Mouse (Mus musculus): ENCODE data around the gene Rpp25. TPM values are rescaled to one million over a fixed set of nuclear protein-coding genes. Genes with fewer than 3 reads are reported as not detected.

The Rpp25 gene
- polyA plus RNA-seq (2014; fragmentation: Illumina TruSeq; extraction: RNeasy Lipid Tissue Mini Kit (QIAGEN cat#74804); ENCODE audit: low read depth, low replicate concordance) = 4.1 TPM

GRCm38 (mm10) chr9:57503622-57504380 is at the start of gene Rpp25:
Gene Rpp25, plus strand, starts transcription at chr9:57504026.

DNA sequence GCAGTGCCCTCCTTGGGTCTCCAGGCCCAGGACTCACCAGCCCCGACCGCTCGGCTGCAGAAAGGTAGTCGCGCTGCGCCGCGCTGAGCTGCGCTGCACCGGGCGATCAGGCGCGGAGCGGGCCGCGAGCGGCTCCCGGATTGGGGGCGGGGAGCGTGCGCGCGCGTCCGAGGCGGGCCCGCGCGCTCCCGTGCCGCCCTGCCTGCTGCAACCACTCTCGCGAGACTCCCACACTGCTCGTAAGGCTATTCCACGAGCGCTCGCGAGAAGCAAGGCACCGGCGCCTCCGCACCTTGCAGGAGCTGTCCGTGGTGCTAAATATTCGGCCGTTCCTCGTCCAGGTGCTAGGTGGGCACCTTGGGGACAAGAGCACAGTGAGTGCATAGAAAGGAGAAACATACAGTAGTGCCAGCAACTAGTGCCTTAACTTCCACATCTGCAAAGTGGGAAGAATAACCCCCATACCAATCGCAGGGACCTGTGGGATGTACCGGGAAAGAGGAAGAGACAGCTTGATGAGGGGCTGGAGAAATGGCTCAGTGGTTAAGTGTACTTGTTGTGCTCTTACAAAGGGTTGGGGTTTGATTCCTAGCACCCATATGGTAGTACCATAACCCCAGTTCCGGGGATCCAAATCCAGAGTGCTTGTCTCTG is 35.8 kb upstream of the Rpp25 start, which contains the start of gene Scamp5:
Scamp5 (minus strand) TSS at position 165 of the 654 bp plus-strand sequence.

GRCm38 (mm10) chr9:57521056-57521911 is 17.5 kb downstream of the Rpp25 start, which contains the start of gene Cox5a:
Gene Cox5a, plus strand, starts transcription at chr9:57521274.

DNA sequence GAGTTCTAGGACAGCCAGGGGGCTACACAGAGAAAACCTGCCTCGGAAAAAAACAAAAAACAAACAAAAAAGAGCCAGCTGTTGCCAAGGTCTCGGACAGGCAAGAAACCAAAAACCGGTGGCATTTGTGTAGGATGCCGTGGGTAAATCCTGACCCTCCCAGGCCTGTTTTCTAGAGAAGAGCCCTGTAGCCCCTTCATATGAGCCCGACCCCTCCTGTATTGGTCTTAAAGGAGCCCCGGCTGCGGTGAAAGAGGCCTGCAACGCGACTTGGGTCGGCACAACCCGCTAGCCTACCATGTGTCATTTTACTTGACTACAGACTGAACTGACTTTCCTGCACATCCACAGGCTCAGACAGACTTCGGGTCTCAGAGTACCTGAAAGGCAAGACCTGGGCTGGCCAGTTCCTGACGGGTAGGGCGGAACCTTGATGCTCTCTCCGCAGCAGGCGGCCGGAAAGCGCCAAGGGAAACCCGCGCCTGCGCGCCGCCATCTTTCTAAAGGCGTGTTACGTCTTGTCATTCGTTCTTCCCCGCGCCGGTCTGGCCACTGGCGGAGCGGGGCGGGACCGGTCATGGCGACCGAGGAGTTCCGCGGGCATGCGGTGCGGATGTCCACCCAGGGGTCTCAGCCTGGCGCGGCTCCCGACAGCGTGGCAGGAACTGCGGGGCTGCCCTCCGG is 33.4 kb downstream of the Rpp25 start, which contains the start of gene Fam219b:
Fam219b (plus strand) TSS at position 485 of the 684 bp plus-strand sequence.

GRCm38 (mm10) chr9:57552139-57552887 is 48.5 kb downstream of the Rpp25 start, which contains the start of gene Mpi:
Gene Mpi, minus strand, starts transcription at chr9:57552763.

Other genes starting within 250 kb of the Rpp25 start
- 4.6 TPM for gene 1700017B05Rik, start 241.4 kb upstream of the Rpp25 start, polyA plus RNA-seq (2014; fragmentation: Illumina TruSeq; extraction: RNeasy Lipid Tissue Mini Kit (QIAGEN cat#74804); ENCODE audit: low read depth, low replicate concordance)
- gene Ppcdc, start 63.9 kb upstream of the Rpp25 start, polyA plus RNA-seq (2014; fragmentation: Illumina TruSeq; extraction: RNeasy Lipid Tissue Mini Kit (QIAGEN cat#74804); ENCODE audit: low read depth, low replicate concordance) = 18.6 TPM
- 8.7 TPM for gene Scamp5, start 36.0 kb upstream of the Rpp25 start, polyA plus RNA-seq (2014; fragmentation: Illumina TruSeq; extraction: RNeasy Lipid Tissue Mini Kit (QIAGEN cat#74804); ENCODE audit: low read depth, low replicate concordance)
- gene Cox5a, start 17.2 kb downstream of the Rpp25 start, polyA plus RNA-seq (2014; fragmentation: Illumina TruSeq; extraction: RNeasy Lipid Tissue Mini Kit (QIAGEN cat#74804); ENCODE audit: low read depth, low replicate concordance) = 2,575 TPM
- gene Fam219b, start 33.5 kb downstream of the Rpp25 start, polyA plus RNA-seq (2014; fragmentation: Illumina TruSeq; extraction: RNeasy Lipid Tissue Mini Kit (QIAGEN cat#74804); ENCODE audit: low read depth, low replicate concordance) = 10.3 TPM
- gene Mpi, start 48.7 kb downstream of the Rpp25 start, polyA plus RNA-seq (2014; fragmentation: Illumina TruSeq; extraction: RNeasy Lipid Tissue Mini Kit (QIAGEN cat#74804); ENCODE audit: low read depth, low replicate concordance) = 107 TPM
- gene Scamp2, start 56.9 kb downstream of the Rpp25 start, polyA plus RNA-seq (2014; fragmentation: Illumina TruSeq; extraction: RNeasy Lipid Tissue Mini Kit (QIAGEN cat#74804); ENCODE audit: low read depth, low replicate concordance) = 27.4 TPM
- 13.7 TPM for gene Ulk3, start 85.4 kb downstream of the Rpp25 start, polyA plus RNA-seq (2014; fragmentation: Illumina TruSeq; extraction: RNeasy Lipid Tissue Mini Kit (QIAGEN cat#74804); ENCODE audit: low read depth, low replicate concordance)
- gene Cplx3, start 102.3 kb downstream of the Rpp25 start, polyA plus RNA-seq (2014; fragmentation: Illumina TruSeq; extraction: RNeasy Lipid Tissue Mini Kit (QIAGEN cat#74804); ENCODE audit: low read depth, low replicate concordance) = not detected
- gene Lman1l, start 116.7 kb downstream of the Rpp25 start, polyA plus RNA-seq (2014; fragmentation: Illumina TruSeq; extraction: RNeasy Lipid Tissue Mini Kit (QIAGEN cat#74804); ENCODE audit: low read depth, low replicate concordance) = 0.47 TPM
- 23.9 TPM for gene Csk, start 149.6 kb downstream of the Rpp25 start, polyA plus RNA-seq (2014; fragmentation: Illumina TruSeq; extraction: RNeasy Lipid Tissue Mini Kit (QIAGEN cat#74804); ENCODE audit: low read depth, low replicate concordance)
- gene Cyp1a2, start 179.7 kb downstream of the Rpp25 start, polyA plus RNA-seq (2014; fragmentation: Illumina TruSeq; extraction: RNeasy Lipid Tissue Mini Kit (QIAGEN cat#74804); ENCODE audit: low read depth, low replicate concordance) = not detected
- gene Cyp1a1, start 183.9 kb downstream of the Rpp25 start, polyA plus RNA-seq (2014; fragmentation: Illumina TruSeq; extraction: RNeasy Lipid Tissue Mini Kit (QIAGEN cat#74804); ENCODE audit: low read depth, low replicate concordance) = 1.4 TPM
- gene Edc3, start 204.5 kb downstream of the Rpp25 start, polyA plus RNA-seq (2014; fragmentation: Illumina TruSeq; extraction: RNeasy Lipid Tissue Mini Kit (QIAGEN cat#74804); ENCODE audit: low read depth, low replicate concordance) = 3.7 TPM